Mouse (Mus musculus) ES-E14 (cell line): ENCODE measurements around the gene Moxd1.

Experiments
- HCFC1 ChIP-seq: IDR thresholded peaks from 2 replicates; pipeline ENCODE4 v1.6.1; 2012; ENCODE audit warnings: low read length, inconsistent platforms, borderline replicate concordance; ENCODE audit not compliant: insufficient read depth
- MAFK ChIP-seq: IDR thresholded peaks from 2 replicates; pipeline ENCODE4 v1.6.1; 2014; ENCODE audit warnings: mild to moderate bottlenecking, low read depth, low read length, inconsistent platforms; ENCODE audit not compliant: insufficient read depth

- TF ChIP-seq HCFC1 (no peak), MAFK (no peak)
These were observed 10.0 kb upstream of the Moxd1 start for GRCm38 (mm10) chr10:24213297-24213696.
